Mouse (Mus musculus) heart, adult 2 months (tissue): ENCODE results near the gene Slc41a3.

Source experiments
- CTCF ChIP-seq: fragments of 200-600 bp; IDR thresholded peaks from 2 replicates; pipeline ENCODE4 v1.8.1; 2022; ENCODE audit warnings: antibody characterized with exemption, mild to moderate bottlenecking, moderate library complexity
- POLR2A ChIP-seq: fragments of 200-500 bp; IDR thresholded peaks from 2 replicates; pipeline ENCODE4 v1.6.1; 2011; ENCODE audit warnings: mild to moderate bottlenecking, low read depth, low read length, control low read depth; ENCODE audit not compliant: insufficient read depth

DNA sequence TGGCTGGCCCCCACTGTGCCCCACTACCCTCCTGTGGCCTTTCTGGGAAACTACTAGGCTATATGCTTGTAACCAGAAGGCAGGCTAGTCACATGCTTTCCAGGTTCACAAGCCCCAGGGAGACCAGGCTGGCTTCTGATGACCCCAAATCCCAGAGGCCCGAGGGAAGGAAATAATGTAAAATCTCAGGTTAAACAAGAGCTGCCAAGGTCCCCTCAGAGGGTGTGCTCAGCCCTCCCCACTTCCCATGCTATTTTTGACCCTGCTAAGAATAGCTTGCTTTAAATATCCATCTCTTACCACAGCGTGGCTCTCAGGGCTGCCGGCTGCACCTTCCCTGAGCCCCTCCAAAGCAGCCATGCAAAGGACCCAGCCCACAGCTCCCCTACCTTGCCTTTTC lies 84.2 kb downstream of the Slc41a3 start:
- peak; percentile 32; the same call in 1 of the 2 replicates for TF ChIP-seq CTCF
- TF ChIP-seq POLR2A: peak; percentile 53; the same call in 1 of the 2 replicates
